Mouse (Mus musculus) fat pad, adult 2 months (tissue): ENCODE results near the gene Nucb2.

ENCODE experiments used
- DNase-seq: peaks from one replicate; pipeline ENCODE4 v3.0.0-alpha.2; 2011; ENCODE audit warnings: low read depth, low spot score; ENCODE audit errors: extremely low read depth

Nucb2 gene

DNA sequence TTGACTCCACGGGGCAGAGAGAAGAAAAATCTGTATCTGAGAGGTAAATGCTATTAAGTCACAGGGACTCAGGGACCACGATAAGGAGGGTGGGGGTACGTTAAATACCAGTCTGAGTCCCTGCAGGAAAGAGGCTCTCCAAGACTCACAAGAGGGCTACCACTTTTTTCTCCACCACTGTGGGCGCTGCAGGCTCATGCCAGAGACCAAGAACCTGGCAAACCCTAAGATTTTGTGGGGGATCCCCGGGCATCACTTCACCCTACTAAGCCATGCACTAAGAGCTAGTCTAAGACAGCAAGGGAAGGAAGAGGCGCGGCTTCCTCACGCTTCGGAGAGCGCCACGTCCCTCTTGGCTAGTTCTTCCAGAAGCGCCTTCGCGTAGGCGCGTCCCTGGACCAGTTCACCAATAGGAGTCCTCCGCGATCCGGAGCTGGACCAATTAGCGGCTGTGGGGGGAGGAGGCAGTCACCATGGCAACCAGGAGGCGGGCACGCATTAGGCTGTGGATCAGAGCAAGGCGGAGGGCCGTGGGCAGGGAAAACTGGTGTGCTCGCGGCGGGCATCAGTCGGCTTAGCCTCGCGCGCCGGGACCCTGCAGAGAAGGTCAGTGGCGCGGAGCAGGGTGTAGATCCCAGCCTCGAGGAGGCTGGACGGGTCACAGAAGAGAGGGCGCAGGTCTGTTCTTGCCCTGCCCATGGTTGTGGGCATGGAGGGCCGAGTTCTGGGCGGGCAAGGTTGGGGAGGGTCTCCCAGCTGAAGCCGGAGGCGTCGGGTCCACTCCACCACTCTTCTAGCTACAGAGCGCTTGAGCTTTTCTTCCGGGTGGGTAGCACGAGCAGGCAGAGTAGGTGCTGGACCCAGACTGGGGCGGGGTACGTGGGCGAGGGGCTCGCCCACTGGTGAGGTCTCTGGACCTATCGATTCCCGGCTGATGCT is at the start of gene Nucb2:
Gene Nucb2, plus strand, starts transcription at position 491 of the 939 bp plus-strand sequence.
- peak; percentile 82 for DNase-seq

DNA sequence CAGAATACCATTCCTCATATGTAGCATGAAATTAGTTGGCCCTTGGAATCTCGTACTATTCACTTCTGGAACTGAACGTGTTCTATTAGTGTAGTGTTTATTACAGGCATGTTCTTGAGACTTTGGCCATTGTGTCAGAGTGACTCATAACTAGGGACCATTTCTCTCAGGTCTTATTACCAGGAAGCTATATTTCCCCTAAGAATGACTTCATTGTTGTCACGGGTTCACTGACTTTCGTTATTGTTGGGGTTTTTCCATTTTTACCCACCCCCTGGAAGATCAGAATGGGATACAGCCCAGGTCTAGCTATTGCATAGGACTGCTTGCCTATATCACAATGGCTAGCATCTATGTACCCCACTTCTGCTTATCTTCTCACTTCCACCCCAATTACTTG is 47.2 kb upstream of the Nucb2 start:
- DNase-seq, result no peak

DNA sequence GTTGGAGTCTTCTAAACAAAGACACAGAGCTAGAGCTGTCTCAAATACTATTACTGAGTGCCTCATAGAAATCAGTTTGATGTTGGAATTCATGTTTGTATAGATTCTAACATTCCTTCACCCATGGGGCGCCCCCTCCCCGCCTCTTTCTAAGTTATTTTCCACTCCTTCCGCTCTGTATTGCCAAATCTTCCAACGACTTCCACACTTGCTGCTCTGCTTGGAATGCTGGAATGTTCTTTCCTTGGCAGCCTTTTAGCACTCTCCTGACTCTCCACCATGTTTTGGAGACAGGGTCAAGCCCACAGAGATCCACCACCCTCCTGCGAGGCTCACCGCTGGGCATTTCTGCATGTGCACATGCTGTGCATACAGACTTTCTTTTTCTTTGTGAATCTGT is 46.8 kb upstream of the Nucb2 start:
- DNase-seq, result no peak

DNA sequence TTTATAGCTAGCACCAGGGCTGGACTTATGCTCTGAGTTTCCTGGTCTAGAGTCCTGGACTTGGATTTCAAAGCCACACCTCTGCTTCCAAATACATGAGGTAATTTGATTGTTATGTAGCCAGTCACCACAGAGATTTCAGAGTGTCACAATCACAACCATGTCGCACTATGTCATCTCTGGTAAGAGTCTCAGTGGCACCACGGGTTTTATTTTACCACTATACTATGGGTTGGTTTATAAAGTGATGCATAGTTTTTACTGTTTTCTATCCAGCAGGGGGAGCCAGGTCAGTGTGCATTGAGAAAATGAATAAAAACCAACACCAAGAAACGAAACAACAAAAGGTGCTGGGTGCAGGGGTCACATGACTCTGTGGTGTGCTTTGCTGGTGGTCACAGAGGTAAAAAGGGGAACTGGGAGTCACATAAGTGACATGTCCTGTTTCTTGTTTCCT is 45.2 kb upstream of the Nucb2 start:
- DNase-seq, result no peak

DNA sequence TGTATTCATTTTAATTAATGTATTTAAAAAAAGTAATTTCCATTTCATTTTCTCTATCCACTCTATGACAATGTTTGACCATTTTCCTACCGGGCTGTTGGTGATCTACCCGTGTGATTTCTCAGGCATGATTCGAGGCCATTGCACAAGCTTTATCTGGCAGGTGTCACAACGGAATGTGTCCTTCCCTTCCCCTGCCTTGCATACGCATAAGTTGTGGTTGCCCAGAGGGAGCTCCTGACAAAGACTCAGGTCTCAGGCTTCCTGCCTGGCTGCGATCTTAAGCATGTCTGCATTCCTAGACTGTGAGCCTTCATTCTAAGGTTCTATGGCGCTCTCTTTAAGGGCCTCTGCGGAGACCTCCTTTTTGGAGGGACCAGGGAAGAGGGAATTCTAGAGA is 42.1 kb upstream of the Nucb2 start:
- peak; percentile 55 for DNase-seq

DNA sequence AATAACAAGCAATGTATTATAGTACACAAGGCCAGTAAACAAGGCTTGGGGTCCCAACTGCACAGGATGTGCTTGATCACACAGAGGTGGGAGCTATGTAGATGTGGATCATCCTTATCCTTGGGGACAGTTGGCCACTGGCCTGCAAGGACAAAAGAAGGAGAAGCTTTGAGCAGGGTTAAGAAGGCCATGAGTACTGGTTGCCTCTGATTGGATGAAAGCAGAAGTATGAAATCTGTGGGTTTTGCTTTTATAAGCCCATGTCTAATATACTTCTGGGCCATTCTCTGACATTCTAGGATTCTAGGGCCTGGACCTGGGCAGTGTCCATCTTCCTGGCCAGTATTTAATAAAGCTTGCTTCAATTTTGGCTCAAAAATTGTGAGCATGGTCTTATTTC is 28.3 kb upstream of the Nucb2 start:
- no peak for DNase-seq

DNA sequence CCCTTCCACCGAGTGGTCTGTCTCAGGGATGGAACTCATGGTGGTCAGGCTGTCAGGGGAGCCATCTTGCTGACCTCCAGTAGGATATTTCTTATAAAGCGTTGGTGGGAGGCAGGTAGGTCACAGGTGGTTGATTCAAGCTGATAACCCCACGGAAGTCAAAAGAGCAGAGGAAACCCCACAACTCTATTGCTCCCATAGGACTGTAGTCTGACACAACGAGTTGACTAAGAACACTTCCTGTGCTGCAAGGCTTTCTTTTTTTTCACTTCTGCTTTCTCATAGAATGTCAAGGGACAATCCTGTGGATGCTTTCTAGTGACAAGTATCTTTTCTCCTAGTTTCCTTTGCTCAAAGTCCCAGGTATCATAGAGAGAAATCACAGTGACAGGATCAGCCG is 27.9 kb upstream of the Nucb2 start:
- no peak for DNase-seq

DNA sequence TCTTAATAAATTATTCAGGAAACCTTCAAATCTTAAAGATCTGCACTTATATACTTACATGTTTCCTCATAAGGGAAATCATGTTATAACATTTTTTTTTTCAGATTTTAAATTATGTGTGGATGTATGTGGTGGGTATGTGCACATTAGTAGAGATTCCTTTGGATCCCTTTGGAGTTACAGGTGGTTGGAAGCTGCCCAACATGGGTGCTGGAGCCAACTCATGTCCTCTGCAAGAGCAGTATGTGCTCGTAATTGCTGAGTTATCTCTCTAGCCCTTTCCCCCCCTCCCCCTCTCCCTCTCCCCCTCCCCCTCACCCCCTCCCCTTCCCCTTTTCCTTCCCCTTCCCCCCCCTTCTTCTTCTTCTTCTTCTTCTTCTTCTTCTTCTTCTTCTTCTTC is 21.1 kb upstream of the Nucb2 start:
- no peak for DNase-seq

DNA sequence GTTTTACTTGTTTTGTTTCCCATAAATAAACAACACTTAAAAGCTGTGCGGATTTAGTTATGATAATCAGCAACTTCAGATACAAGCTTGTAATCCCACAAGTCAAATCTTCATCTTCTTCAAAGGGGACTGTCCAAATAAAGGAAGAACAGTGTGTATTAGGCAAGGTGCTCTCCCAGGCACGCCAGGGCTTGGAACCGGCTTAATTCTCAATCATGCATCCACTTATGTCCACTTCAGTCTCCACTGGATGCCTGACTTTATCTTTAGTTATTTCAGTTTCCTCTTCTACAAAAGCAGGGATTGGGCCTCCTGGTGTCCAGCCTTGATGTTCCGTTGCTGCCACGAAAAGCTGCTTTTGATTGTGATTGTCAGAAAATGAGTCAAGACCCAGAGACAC is 20.4 kb upstream of the Nucb2 start:
- no peak for DNase-seq

DNA sequence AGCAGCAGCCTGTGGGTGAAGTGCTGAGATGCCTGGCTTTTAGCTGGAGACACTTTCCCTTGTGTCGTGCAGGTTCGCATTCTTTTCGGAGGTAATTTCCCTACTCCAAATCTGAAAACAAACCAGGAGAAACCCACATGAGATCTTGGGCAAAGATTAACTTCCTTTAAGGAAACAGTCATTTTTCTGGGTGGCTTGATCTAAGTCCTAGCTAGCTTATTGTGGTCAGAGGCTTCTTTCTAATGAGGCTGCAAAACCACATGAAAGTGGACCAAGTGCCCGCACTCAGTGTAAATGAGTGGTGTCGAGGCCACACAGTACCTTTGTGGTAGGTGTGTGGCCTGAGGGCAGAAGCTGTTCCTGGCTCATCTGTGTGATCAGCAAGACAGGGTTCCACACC is 20.0 kb upstream of the Nucb2 start:
- DNase-seq, result no peak

DNA sequence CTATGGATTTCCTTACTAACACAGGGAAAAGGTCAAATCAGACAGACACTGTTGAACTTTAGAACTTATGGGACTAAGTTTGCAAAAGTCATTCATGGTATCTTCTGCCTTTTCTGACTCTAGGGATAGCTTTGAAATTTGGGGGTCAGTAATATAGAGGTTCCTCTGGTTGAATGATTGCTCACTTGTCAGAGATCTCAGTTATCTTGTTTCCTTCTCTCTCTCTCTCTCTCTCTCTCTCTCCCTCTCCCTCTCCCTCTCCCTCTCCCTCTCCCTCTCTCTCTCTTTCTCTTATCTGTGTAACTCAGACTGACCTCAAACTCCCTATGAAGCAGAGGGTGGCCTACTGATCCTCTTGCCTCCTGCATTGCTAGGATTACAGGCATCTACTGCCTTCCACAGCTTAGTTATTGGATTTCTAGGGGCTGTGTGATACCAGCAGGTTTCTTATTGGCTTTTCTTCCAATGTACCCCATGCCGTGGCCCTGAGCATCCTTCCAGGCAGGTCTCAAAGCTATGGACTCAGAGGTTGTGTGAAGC is 19.0 kb upstream of the Nucb2 start:
- DNase-seq, result no peak

DNA sequence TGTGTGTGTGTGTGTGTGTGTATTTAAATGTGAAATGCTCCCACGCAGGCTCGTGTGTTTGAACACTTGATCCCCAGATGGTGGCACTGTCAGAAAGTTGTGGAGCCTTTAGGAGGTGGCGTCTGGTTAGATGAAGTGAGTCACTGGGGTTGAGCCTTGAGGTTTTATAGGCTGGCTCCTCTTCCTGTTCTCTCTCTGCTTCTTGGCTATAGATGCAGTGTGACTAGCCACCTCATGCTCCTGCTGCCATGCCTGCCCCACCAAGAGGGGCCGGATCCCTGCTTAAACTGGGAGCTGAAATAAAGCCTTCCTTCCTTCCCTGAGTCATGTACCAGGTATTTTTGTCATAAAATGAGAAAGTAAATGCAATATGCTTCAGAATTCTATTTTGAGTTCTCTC is 13.1 kb upstream of the Nucb2 start:
- no peak for DNase-seq

DNA sequence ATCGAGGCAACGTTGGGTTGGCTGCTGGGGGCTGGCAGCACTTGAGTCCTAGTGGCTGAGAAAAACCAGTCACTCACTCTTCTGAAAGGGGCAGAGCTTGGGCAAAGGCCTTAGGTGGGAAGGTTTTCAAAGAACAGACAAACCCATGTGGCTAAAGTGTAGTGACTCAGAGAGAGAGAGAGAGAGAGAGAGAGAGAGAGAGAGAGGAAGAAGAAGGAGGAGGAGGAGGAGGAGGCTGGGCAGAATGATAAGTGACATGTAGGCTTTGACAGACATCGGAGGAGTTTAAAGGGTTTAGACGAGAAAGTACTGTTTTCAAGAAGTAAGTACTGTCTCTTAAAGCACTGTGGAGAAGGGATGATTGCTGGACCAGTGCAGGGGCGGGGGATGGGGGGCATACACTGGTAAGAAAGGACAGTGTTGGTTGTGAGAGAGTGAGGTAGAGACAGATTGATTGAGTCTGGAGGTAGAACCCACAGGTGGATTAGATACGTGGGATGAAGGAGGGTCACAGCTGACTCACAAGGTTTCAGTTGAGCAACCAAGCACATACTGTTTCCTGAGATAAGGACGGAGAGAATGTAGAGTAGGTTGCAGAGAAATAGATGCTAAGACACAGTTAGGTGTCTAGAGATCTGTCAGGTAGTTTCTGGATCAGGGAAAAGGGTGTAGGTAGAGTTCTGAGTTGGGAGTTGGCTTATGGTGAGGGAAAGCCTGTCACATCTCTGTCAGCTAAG is 10.7 kb upstream of the Nucb2 start:
- DNase-seq, result no peak

DNA sequence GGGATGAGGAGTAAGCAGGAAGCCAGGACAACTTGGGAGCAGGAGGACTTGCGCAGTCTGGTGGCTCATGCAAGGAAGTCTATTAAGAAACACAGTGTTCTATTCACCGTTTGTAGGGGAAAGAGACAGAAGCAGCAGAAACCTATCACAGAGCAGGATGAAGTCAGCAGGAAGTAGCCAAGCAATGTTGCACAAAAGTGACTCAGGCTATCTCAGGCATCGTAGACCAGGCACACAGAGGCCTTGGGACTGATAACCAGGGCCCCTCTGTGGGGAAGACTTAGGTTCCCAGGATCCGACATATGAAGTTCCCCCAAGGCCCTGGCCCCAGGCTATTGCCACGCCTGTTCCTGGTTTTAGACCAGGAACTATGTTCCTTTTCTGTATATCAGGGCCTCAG is 9.6 kb upstream of the Nucb2 start:
- no peak for DNase-seq

DNA sequence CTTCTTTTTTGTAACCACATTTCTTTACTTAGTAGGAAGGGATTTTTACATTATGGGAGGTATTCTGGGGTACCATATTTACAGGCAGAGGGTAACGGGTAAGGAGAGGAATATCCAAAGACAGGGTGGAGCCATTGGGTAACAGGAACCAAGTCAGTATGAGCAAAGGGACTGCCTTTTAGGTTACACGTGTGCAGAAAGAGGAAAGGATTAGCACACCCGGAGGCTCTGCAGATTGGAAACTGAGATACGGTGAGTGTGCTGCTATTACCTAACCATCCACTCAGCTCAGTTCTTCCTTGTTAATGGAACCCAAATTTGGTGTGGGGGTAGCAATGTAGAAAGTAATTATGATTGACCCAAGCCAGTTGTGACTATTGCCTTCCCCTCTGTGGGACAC is 7.4 kb upstream of the Nucb2 start:
- no peak for DNase-seq

DNA sequence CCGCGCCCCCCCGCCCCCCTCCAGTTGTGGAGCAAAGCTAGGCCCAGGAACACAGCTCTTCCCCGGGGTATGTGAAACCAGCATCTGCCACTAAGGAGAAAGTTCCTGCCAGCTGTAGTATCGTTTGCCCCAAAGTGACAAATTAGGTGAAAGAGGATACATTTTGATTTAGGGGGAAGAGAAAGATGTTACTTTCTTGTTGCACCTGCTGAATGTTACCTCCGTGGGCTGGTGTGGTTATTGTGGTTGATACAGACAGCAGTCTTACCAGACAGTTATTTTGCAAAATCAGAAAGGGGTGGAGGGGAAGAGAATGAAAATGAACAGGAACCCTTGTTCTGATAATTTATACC is 625 bp downstream of the Nucb2 start:
- DNase-seq, result no peak

DNA sequence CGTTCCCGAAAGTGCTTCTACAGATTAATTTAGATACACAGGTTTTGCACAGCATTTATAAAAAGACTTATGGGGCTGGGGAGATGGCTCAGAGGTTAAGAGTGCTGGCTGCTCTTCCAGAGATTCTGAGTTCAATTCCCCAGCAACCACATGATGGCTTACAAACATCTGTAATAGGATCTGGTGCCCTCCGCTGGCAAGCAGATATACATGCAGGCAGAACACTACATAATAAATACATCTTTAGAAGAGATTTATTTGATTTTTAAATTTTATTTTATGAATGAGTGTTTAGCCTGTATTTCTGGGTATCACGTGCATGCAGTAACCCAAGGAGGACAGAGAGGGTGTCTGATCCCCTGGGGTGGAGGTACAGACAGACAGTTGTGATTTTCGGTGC is 9.9 kb downstream of the Nucb2 start:
- DNase-seq, result no peak

DNA sequence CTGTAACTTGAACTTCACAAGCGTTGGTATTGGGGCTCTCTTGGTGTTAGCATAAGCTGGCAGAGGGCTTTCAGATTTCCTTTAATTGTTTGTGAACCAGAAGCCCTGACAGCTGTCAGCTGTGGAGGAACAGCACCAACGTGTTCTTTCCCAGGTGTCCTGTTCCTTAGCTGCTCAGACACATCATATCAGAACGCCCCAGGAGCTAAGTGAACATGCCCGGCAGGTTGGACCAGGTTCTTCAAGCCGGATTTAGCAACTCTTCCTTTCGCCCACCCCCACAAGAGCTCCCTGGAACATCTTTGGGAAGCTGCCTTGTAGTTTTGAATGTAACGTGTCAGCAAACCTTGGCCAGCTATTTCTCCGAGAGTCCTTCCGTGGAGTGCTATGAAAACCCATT is 10.4 kb downstream of the Nucb2 start:
- peak; percentile 84 for DNase-seq

DNA sequence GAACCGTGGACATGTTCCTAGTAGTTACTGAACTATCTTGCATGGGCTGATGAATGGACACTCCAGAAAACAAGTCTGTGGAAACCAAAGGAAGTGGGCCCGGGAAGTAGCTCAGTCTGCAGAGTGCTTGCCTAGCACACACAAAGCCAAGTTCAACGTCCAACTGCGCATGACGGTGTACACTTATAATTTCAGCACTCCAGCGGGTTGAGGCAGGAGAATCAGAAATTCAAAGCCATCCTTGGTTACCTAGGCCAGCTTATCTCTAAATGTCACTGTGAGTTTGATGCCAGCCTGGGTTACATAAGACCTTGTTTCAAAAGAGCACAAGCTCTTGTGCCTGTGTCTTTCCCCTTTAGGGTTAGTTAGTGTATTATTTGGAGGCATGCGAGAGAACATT is 10.9 kb downstream of the Nucb2 start:
- DNase-seq, result no peak

DNA sequence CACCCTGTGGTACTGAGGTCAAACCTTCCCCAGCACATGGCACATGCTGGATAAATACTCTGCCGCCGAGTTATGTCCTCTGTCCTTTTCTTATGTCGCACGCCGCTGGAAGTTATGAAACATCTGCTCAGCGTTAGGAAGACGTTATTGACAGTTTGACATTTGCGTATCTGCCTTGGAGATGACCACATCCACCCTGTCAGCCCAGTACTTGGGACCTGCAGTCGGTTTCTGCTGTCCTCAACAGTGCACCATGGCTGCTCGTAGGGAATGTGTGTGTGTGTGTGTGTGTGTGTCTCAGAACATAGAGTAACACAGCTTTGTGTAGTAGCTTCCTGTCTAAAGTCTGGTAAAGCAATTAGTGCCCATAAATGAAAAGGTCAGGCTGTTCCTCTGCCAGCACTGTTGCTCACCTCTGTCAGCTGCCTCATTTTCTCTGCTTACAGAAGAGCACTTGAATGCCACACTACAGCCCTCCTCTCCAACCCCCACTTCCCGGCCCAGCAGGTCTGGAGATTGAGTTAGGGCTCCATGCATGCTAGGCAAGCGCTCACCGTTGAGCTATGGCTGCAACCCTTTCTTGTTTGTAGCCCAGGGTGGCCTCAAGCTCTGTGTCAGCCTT is 11.5 kb downstream of the Nucb2 start:
- DNase-seq, result no peak

DNA sequence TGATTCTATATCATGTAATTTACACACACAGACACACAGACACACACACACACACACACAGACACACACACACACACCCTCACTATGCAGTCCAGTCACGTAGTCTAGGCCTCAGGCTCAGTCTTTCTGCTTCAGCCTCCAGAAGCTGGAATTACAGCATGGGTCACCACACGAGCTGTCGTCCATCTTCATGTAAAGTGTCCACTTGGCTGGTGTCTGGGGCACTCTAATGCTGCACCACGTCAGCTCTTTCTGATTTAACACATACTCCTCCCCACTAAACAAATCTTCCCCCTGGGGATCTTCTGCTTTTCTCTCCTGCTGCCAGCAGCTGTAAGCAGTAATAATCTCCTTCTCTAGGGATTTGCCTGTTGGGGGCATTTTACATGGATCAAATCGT is 13.1 kb downstream of the Nucb2 start:
- no peak for DNase-seq

DNA sequence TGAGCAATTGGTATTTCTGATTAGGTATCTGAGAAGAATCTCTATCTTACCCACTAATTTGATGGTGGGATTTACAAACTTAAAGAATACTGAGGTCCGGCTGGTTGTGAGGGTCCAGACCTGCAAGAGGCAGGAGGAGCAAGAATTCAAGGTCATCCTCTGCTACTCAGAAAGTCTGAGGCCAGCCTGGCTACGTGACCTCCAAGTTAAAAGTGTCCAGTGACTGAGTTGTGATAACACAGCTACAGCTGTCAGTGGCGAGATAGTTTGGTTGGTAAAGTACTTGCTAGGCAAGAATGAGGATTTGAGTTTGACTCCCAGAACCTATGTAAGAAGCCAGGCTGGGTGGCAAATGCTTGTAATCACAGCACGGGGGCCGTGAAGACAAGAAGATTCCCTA is 14.0 kb downstream of the Nucb2 start:
- DNase-seq, result no peak
